Mouse (Mus musculus): ENCODE results near the gene Lfng. TPM values are rescaled to one million over a fixed set of nuclear protein-coding genes. Genes with fewer than 3 reads are reported as not detected.
A peak's percentile ranks its signal among the peaks of the same experiment; 100 is the strongest.

Gene Lfng
- polyA plus RNA-seq, 1 experiment = 75.4 TPM

DNA sequence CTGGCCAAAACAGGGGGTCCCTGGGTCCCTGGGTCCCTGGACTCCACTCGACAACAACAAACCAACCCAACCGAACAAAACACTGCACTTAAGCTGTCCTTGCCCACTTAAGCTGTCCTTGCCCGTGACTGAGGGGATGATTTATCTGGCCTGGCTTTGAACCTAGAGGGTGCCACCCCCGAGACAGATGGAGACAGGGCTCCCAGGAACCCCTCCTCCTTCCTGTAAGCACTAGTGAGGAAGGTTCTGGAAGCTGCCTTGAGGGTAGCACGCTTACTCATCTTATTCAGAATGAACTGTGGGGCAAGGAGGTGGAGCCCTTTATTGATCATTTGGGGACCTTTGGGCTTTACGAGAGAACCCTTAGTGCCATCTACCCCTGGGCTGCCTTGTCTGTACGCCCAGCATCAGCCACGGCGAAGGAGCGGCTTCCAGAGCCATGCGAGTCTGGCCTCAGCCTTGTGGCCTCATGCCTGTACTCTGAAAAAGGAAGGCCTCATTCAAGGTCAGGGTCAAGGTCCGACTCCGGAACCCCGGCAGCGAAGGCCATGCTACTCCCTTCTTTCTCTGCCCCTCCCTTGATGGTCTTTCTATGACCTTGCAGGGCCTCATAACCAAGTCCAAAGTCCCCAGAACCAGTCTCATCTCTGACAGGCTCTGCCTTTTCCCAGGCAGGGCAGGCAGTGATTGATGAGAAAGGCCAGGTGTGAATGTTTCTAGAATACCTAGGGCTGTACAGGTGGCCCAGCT lies 47.2 kb downstream of the Lfng start:
- H3K27ac ChIP-seq (ENCODE audit: insufficient read depth, low read depth, low read length) = no peak overlapping the region
- peaks cover 15% of the 10 kb centered on the region for H3K4me1 ChIP-seq (ENCODE audit: control insufficient read depth, insufficient read depth, low read length)
- TF ChIP-seq CTCF (IDR thresholded peaks at IDR 0.05; ENCODE audit: low read depth, low read length) = no peak
- no peak for TF ChIP-seq POLR2A (IDR thresholded peaks at IDR 0.05; ENCODE audit: borderline replicate concordance, low read depth, low read length)

DNA sequence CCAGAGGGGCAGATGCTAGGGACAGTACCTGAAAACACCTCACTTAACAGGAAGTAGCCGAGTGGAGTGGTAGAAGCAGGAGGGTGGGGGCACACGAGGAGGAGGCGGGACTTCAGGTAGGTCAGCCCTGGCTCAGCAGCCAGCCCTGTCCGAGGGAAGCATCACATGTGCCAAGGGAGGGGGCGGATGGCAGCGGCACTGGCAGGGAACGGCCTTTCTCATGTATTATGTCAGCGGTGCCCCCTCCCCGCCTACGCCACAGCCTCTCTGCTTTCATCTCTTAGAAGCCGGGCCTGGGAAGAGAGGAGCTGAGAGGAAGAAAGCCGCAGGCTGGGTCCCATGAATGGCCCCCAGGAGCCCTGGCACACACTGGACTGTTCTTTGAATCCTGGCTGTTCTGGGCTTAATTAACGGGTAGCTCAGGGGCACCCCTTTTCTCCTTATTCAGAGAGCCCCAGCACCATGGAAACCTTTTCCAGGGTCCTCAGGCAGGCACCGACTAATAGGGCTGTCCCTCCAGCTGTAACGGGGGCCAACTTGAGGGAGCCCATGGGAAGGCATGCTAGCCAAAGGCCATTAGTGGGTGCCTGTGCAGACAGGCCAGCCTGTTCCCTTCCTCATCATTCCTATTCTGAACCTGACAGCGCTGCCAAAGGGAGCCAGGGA lies 52.6 kb downstream of the Lfng start:
- Histone ChIP-seq H3K4me3 (ENCODE audit: insufficient read depth, low read length) (no peak overlapping the region), H3K4me1 (ENCODE audit: control insufficient read depth, insufficient read depth, low read length) (peaks cover 15% of the 10 kb centered on the region), H3K27ac (ENCODE audit: insufficient read depth, low read depth, low read length) (no peak overlapping the region)
- TF ChIP-seq POLR2A (IDR thresholded peaks at IDR 0.05; ENCODE audit: borderline replicate concordance, low read depth, low read length) = no peak
- TF ChIP-seq CTCF (IDR thresholded peaks at IDR 0.05; ENCODE audit: low read depth, low read length) = no peak

More for the DNA sequence above, 47.2 kb downstream of the Lfng start:
- H3K4me3 ChIP-seq (ENCODE audit: insufficient read depth, low read length) = no peak overlapping the region

DNA sequence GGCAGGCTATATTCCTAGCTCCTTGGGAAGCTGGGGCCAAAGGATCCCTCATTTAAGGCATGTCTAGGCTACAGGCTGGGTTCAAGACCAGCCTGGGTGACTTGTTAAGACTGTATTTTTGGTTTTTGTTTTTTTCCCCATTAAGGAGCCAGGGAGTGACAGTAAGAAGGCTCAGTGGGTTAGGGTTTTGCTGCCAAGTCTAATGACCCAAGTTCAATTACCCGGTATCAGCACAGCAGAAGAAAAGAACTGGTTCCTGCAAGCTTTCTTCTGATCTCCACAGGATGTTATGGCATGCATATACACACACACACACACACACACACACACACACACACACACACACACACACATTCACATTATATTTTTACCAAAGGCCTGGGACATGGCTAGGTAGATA lies 53.3 kb downstream of the Lfng start:
- no peak for TF ChIP-seq CTCF (IDR thresholded peaks at IDR 0.05; ENCODE audit: low read depth, low read length)
- TF ChIP-seq POLR2A (IDR thresholded peaks at IDR 0.05; ENCODE audit: borderline replicate concordance, low read depth, low read length) = no peak
- Histone ChIP-seq H3K4me1 (ENCODE audit: control insufficient read depth, insufficient read depth, low read length) (peaks cover 15% of the 10 kb centered on the region), H3K27ac (ENCODE audit: insufficient read depth, low read depth, low read length) (no peak overlapping the region), H3K4me3 (ENCODE audit: insufficient read depth, low read length) (no peak overlapping the region)

- Histone ChIP-seq H3K4me1 (ENCODE audit: control insufficient read depth, insufficient read depth, low read length) (peaks cover 15% of the 10 kb centered on the region), H3K27ac (ENCODE audit: insufficient read depth, low read depth, low read length) (no peak overlapping the region), H3K4me3 (ENCODE audit: insufficient read depth, low read length) (no peak overlapping the region)
- TF ChIP-seq POLR2A (IDR thresholded peaks at IDR 0.05; ENCODE audit: borderline replicate concordance, low read depth, low read length) (no peak), CTCF (IDR thresholded peaks at IDR 0.05; ENCODE audit: low read depth, low read length) (no peak)
Measured at GRCm38 (mm10) chr5:140661427-140661826, 54.3 kb downstream of the Lfng start.

DNA sequence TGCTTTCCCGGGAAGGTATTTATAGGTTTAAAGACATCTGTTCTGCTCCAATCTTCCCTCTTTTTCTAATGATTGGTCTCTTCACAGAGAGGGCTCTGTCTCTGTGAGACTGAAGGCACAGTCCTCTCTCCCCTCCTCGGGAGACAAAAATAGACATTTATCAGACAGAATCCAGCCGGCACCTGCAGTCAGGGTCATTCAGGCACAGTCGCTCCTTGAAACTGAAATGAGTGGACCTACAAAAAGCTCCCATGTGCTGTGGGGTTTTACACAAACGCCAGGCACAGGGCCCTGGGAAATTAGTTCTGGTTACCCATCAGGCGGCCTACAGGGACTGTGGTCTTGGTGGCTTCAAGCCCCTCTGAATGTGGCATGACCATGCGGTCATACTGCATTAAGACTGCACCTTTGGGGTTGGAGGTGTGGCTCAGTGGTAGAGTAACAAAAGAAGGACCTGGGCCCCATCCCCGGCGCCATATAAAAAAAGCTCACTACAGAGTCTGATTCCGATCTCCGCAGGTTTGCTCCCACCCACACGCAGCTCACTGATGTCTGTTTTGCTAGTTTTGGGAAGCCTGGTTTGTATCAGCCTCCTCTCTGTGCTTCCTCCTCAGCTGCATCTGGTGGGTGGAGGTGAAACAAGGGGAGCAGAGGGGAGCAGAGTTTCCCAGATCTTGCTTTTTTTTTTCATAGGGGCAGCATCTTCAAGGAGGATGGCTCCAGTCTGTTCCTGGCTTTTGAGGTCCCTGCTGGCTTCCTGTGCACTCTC lies 54.9 kb downstream of the Lfng start:
- TF ChIP-seq POLR2A (IDR thresholded peaks at IDR 0.05; ENCODE audit: borderline replicate concordance, low read depth, low read length) (no peak), CTCF (IDR thresholded peaks at IDR 0.05; ENCODE audit: low read depth, low read length) (no peak)
- Histone ChIP-seq H3K4me3 (ENCODE audit: insufficient read depth, low read length) (no peak overlapping the region), H3K27ac (ENCODE audit: insufficient read depth, low read depth, low read length) (no peak overlapping the region), H3K4me1 (ENCODE audit: control insufficient read depth, insufficient read depth, low read length) (peaks cover 15% of the 10 kb centered on the region)

DNA sequence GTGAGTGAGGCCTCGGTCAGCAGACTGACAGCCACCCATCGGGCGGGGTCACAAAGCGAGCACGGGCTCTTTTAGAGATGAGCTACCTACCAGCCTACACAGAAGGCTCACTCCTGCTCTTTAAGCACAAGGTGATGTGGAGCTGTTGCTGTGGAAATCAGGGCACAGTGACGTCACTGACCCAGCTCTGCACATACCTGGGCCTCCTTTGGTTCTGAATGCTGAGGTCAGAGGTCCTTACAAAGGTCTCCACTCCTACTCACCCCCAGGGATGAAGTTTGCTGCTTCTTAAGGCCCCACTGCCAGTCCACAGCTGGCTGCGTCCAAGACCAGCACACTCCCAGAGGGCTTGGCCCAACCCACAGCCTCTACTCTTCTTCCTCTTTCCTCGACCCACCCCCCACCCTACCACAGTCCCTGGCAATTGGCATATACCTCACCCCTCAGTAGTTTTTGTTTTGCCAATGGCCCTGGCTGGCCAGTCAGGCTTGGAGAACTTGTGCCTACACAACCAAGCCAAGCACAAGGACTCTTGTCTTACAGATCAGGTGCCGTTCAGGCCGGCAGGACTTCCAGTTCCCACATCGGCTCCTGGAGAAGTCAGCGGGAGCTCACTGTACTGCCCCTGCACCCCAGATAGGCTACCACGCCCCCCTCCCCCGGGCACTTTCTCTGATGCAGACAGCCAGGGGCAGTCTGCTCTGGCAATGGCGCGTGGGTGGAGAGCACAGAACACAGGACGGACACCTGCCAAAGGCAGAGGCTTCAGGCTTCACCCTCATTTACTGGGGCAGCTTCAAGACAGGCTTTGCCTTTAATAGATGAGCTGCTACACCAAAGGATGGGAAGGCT lies 55.8 kb downstream of the Lfng start:
- peaks cover 15% of the 10 kb centered on the region for H3K4me1 ChIP-seq (ENCODE audit: control insufficient read depth, insufficient read depth, low read length)
- no peak overlapping the region for H3K27ac ChIP-seq (ENCODE audit: insufficient read depth, low read depth, low read length)
- no peak overlapping the region for H3K4me3 ChIP-seq (ENCODE audit: insufficient read depth, low read length)
- no peak for TF ChIP-seq CTCF (IDR thresholded peaks at IDR 0.05; ENCODE audit: low read depth, low read length)
- no peak for TF ChIP-seq POLR2A (IDR thresholded peaks at IDR 0.05; ENCODE audit: borderline replicate concordance, low read depth, low read length)

DNA sequence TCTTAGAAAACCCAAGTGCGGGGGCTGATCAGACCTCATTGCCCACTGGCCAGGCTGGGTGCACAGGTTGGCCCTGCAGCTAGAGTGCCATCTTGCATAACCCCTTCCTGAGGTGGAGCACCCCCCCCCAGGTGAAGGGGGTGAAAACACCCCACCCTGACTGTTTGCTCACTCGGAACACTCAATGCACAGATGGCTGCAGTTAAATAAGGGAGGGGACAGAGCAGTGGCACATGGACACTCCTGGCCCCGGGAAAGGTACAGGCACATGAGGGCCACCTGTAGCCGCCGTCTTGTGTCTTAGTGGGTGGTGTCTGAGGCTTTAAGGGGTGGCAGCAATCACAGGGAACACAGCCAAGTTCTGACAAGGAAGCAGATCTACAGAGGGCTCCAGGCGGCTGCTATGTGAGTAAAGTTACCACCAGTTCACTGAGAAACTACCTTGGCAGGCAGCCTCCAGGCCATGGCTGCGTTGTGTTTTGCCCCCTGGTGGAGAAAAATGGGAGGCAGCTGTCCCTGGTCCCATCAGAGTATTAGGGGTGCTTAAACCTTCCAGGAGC lies 56.6 kb downstream of the Lfng start:
- Histone ChIP-seq H3K27ac (ENCODE audit: insufficient read depth, low read depth, low read length) (no peak overlapping the region), H3K4me1 (ENCODE audit: control insufficient read depth, insufficient read depth, low read length) (peaks cover 15% of the 10 kb centered on the region), H3K4me3 (ENCODE audit: insufficient read depth, low read length) (no peak overlapping the region)
- TF ChIP-seq POLR2A (IDR thresholded peaks at IDR 0.05; ENCODE audit: borderline replicate concordance, low read depth, low read length) (no peak), CTCF (IDR thresholded peaks at IDR 0.05; ENCODE audit: low read depth, low read length) (peak; percentile 45; the same call in 1 of the 2 replicates)

Other genes starting within 250 kb of the Lfng start
- gene Snx8, start 218.1 kb upstream of the Lfng start, polyA plus RNA-seq (2012; ENCODE audit: insufficient read depth, insufficient read length, missing spikeins) = 131 and 136 TPM in 2 replicates
- gene Eif3b, start 188.0 kb upstream of the Lfng start, polyA plus RNA-seq (2012; ENCODE audit: insufficient read depth, insufficient read length, missing spikeins) = 80.1 and 87.0 TPM in 2 replicates
- gene Gm4869, start 161.7 kb upstream of the Lfng start, polyA plus RNA-seq (2012; ENCODE audit: insufficient read depth, insufficient read length, missing spikeins) = not detected in 2 replicates
- gene Chst12, start 101.8 kb upstream of the Lfng start, polyA plus RNA-seq (2012; ENCODE audit: insufficient read depth, insufficient read length, missing spikeins) = 48.9 and 51.3 TPM in 2 replicates
- not detected in 2 replicates for gene Grifin, start 42.2 kb upstream of the Lfng start, polyA plus RNA-seq (2012; ENCODE audit: insufficient read depth, insufficient read length, missing spikeins)
- 73.6 and 91.5 TPM in 2 replicates for gene Ttyh3, start 41.7 kb downstream of the Lfng start, polyA plus RNA-seq (2012; ENCODE audit: insufficient read depth, insufficient read length, missing spikeins)
- 28.7 and 38.3 TPM in 2 replicates for gene Iqce, start 95.1 kb downstream of the Lfng start, polyA plus RNA-seq (2012; ENCODE audit: insufficient read depth, insufficient read length, missing spikeins)
- 13.5 and 14.5 TPM in 2 replicates for gene Brat1, start 97.7 kb downstream of the Lfng start, polyA plus RNA-seq (2012; ENCODE audit: insufficient read depth, insufficient read length, missing spikeins)
- gene Amz1, start 116.8 kb downstream of the Lfng start, polyA plus RNA-seq (2012; ENCODE audit: insufficient read depth, insufficient read length, missing spikeins) = 23.4 and 27.0 TPM in 2 replicates
- gene Gna12, start 223.1 kb downstream of the Lfng start, polyA plus RNA-seq (2012; ENCODE audit: insufficient read depth, insufficient read length, missing spikeins) = 147 and 173 TPM in 2 replicates